Mouse (Mus musculus) bone marrow macrophage, adult 2 months (primary cell): ENCODE data around the gene Cand1.

Experiments
- CTCF ChIP-seq: IDR thresholded peaks from 2 replicates; pipeline ENCODE4 v1.5.1; 2012; ENCODE audit warnings: low read depth, mild to moderate bottlenecking, low read length, moderate library complexity
- POLR2A ChIP-seq: IDR thresholded peaks from 2 replicates; pipeline ENCODE4 v1.6.1; 2012; ENCODE audit warnings: mild to moderate bottlenecking, low read depth, low read length, borderline replicate concordance

DNA sequence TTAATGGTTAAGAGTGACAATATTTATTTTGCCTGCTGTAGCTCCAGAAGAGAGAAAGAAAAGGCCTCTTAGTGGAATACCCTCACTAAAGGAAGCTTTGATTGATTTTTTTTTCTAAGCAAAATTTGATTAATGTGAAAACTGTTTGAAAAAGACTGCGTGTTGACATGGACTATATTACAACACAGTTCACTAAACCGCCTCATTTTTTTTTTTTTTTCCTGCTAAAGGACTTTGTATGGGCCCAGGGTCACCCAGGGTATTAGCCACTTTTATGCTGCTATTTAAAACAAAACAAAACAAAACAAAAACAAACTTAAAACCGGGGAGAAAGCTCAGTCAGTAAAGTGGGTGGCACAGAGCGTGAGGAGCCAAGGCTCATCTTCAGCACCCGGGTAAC is 23.0 kb upstream of the Cand1 start:
- TF ChIP-seq CTCF: no peak
- TF ChIP-seq POLR2A: no peak
